Mouse (Mus musculus) embryonic facial prominence, embryonic 15.5 days (tissue): ENCODE results near the gene Gm17606. TPM values are rescaled to one million over a fixed set of nuclear protein-coding genes. Genes with fewer than 3 reads are reported as not detected.
A peak's percentile ranks its signal among the peaks of the same experiment; 100 is the strongest.
"Not testable (repeated sequence)": the region's sequence is repeated elsewhere in the genome, so short reads cannot be mapped to it uniquely, and the experiment has no call there.

Experiments used
- ATAC-seq: fragments of 200-750 bp; cut with Nextera tagmentation; 2 replicates; pipeline ENCODE4 v1.8.0; 2017; ENCODE audit warnings: low read depth, moderate TSS enrichment; ENCODE audit not compliant: insufficient number of reproducible peaks, low FRiP score, low TSS enrichment
- H3K27ac ChIP-seq: fragments of 300-500 bp; sonication (generic); replicated peaks from 2 replicates; pipeline ENCODE4 v1.5.1; 2015; ENCODE audit warnings: mild to moderate bottlenecking, inconsistent platforms
- H3K27me3 ChIP-seq: fragments of 300-500 bp; sonication (generic); 2 replicates; pipeline ENCODE4 v1.6.1; 2015; ENCODE audit warnings: inconsistent platforms
- H3K36me3 ChIP-seq: fragments of 300-500 bp; sonication (generic); 2 replicates; pipeline ENCODE4 v1.6.1; 2015; ENCODE audit warnings: mild to moderate bottlenecking, inconsistent platforms
- H3K4me1 ChIP-seq: fragments of 300-500 bp; sonication (generic); 2 replicates; pipeline ENCODE4 v1.6.1; 2015; ENCODE audit warnings: inconsistent platforms
- H3K4me2 ChIP-seq: fragments of 300-500 bp; sonication (generic); replicated peaks from 2 replicates; pipeline ENCODE4 v1.6.1; 2015; ENCODE audit warnings: mild to moderate bottlenecking, inconsistent platforms
- H3K4me3 ChIP-seq: fragments of 300-500 bp; sonication (generic); replicated peaks from 2 replicates; pipeline ENCODE4 v1.5.1; 2015; ENCODE audit warnings: mild to moderate bottlenecking, inconsistent platforms
- H3K9ac ChIP-seq: fragments of 300-500 bp; sonication (generic); 2 replicates; pipeline ENCODE4 v1.6.1; 2015; ENCODE audit warnings: inconsistent platforms
- H3K9me3 ChIP-seq: fragments of 300-500 bp; sonication (generic); replicated peaks from 2 replicates; pipeline ENCODE4 v1.6.1; 2016; ENCODE audit warnings: inconsistent platforms
- WGBS: fragments of 180-500 bp; shearing (Covaris S2); methylation state at CpG from one replicate; pipeline ENCODE4 v1.1.7; 2015; 5-methylcytosine and 5-hydroxymethylcytosine counted together
- polyA plus RNA-seq: library from polyadenylated mRNA; unstranded; fragments of >200 nt; fragmentation: Nextera tagmentation; extraction: Ambion mirVana; gene quantifications from 2 replicates; pipeline ENCODE4 v1.2.1, GENCODE M21; 2015

Gm17606 gene
- polyA plus RNA-seq, 1 experiment from 2014 or later = not detected

DNA sequence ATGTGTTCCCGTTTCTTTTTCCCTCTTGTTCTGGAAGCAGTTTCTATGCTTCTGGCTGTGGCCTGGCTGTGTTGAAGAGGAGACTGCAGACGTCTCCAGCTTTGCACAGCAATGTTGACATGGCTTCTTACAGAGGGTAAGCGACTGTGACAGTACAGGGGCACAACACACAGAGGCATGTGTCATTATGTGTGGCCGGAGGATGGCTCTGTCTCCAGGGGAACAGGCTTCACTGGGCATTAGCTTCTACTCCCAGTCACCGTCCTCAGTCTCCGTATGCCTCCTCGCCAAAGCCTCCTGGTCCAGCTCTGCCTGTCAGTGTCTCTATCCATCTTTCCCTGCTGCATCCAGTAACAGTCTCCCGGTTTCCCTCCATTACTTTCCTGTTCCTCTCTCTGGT lies 33.5 kb upstream of the Gm17606 start:
- H3K36me3 ChIP-seq = peaks cover 16% of the 10 kb centered on the region; the same call in 1 of the 2 replicates
- no peak overlapping the region for H3K9ac ChIP-seq
- no peak overlapping the region for H3K4me2 ChIP-seq
- H3K9me3 ChIP-seq = no peaks in the 10 kb centered on the region
- no peak overlapping the region for H3K4me3 ChIP-seq
- H3K4me1 ChIP-seq = peaks cover 21% of the 10 kb centered on the region
- H3K27me3 ChIP-seq = no peaks in the 10 kb centered on the region
- no peak for ATAC-seq
- no peak overlapping the region for H3K27ac ChIP-seq
- WGBS = 53% methylated on average over 8 of the region's 8 CpGs

- WGBS = 41% methylated on average over 4 of the region's 4 CpGs
- H3K36me3 ChIP-seq = peaks cover 28% of the 10 kb centered on the region
- H3K4me2 ChIP-seq = no peak overlapping the region
- no peak overlapping the region for H3K9ac ChIP-seq
- no peak for ATAC-seq
- H3K27ac ChIP-seq = no peak overlapping the region
- no peaks in the 10 kb centered on the region for H3K27me3 ChIP-seq
- no peaks in the 10 kb centered on the region for H3K9me3 ChIP-seq
- peaks cover 7% of the 10 kb centered on the region for H3K4me1 ChIP-seq
- H3K4me3 ChIP-seq = no peak overlapping the region
Observed at GRCm38 (mm10) chr14:54609245-54609644, 31.5 kb upstream of the Gm17606 start.

- H3K4me3 ChIP-seq = no peak overlapping the region
- no peak overlapping the region for H3K4me2 ChIP-seq
- WGBS = 76% methylated on average over 4 of the region's 4 CpGs
- no peak for ATAC-seq
- peaks cover 35% of the 10 kb centered on the region for H3K36me3 ChIP-seq
- no peaks in the 10 kb centered on the region for H3K27me3 ChIP-seq
- H3K9me3 ChIP-seq = no peaks in the 10 kb centered on the region
- peaks cover under 1% of the 10 kb centered on the region; the same call in 1 of the 2 replicates for H3K4me1 ChIP-seq
- H3K9ac ChIP-seq = no peak overlapping the region
- H3K27ac ChIP-seq = no peak overlapping the region
Observed at GRCm38 (mm10) chr14:54609962-54610361, 30.8 kb upstream of the Gm17606 start.

GRCm38 (mm10) chr14:54610648-54611047 lies 30.1 kb upstream of the Gm17606 start:
- Histone ChIP-seq H3K4me2 (no peak overlapping the region), H3K27ac (no peak overlapping the region), H3K9ac (no peak overlapping the region), H3K36me3 (peaks cover 37% of the 10 kb centered on the region), H3K4me3 (no peak overlapping the region), H3K27me3 (no peaks in the 10 kb centered on the region), H3K4me1 (no peaks in the 10 kb centered on the region), H3K9me3 (no peaks in the 10 kb centered on the region)
- WGBS = 76% methylated on average over 6 of the region's 6 CpGs
- ATAC-seq = no peak

DNA sequence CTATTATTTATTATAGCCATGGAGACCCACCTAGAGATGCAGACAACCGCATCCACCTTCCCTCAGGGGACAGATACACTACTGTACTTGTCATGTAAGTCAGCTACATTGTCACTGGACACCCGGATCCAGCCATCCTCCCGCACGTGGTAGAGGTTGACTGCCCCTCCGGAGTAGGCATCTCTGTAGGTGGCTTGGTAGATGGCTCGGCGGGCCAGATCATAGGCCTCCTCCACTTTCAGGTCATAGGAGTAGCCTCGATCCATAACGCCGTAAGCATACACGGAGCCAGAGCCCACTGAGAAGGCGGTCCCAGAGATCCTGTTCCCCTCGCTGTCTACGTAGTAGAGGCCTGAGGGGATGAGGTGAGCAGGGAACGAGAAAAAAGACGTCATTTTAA lies 26.6 kb upstream of the Gm17606 start:
- peaks cover 11% of the 10 kb centered on the region for H3K4me1 ChIP-seq
- not testable (repeated sequence) for H3K9ac ChIP-seq, ATAC-seq, H3K27me3 ChIP-seq, H3K4me3 ChIP-seq, H3K4me2 ChIP-seq, H3K27ac ChIP-seq, H3K9me3 ChIP-seq
- 85% methylated on average over 16 of the region's 16 CpGs for WGBS
- peaks cover 44% of the 10 kb centered on the region for H3K36me3 ChIP-seq

- Histone ChIP-seq H3K9me3 (no peaks in the 10 kb centered on the region), H3K36me3 (peaks cover 35% of the 10 kb centered on the region), H3K4me2 (no peak overlapping the region), H3K4me1 (peaks cover 11% of the 10 kb centered on the region), H3K9ac (no peak overlapping the region), H3K4me3 (0 out of 2 replicates have a peak overlapping the region, but pooled peaks have one; percentile 81), H3K27ac (no peak overlapping the region), H3K27me3 (no peaks in the 10 kb centered on the region)
- 91% methylated on average over 16 of the region's 16 CpGs for WGBS
- ATAC-seq = no peak
Observed at GRCm38 (mm10) chr14:54616226-54616825, 24.4 kb upstream of the Gm17606 start.

DNA sequence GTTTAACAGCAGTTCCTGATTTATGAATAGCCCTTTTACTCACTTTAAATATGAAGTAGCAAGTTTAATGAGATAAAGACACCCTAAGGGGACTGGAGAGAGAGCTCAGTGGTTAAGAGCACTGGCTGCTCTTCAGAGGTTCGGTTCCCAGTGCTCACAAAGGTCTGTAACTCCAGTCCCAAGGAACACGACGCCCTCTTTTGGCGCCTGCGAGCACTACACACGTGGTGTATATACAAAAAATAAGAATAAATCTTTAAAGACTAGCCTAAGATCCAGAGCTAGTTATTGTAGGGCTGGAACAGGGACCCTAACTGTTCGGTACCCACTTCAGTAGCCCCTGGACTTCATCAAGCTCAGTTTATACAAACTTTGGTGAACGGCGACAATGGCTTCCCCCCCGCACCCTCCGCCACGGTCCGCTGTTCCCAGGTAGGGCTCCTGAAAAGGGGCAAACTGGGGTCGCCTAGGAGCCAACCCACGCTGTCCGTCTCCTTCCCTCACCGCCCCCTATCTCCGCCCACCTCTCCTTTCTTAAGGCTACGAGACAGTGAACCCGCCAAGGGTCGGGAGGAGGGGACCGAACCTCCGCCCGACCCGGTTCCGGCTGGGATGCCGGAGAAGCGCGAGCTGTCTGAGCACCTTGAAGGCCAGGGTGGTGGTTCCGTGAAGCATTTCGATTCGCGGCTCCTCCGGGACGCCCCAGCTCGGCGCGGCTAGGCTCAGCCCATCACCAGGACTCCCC lies 23.4 kb upstream of the Gm17606 start:
- Histone ChIP-seq H3K4me1 (peaks cover 11% of the 10 kb centered on the region), H3K4me3 (peak overlapping the region; percentile 81), H3K27me3 (no peaks in the 10 kb centered on the region), H3K36me3 (peaks cover 28% of the 10 kb centered on the region), H3K4me2 (peak overlapping the region; percentile 59), H3K9ac (peak overlapping the region; percentile 86), H3K9me3 (no peaks in the 10 kb centered on the region), H3K27ac (peak overlapping the region; percentile 77)
- 1% methylated on average over 38 of the region's 38 CpGs for WGBS
- ATAC-seq = peak; percentile 31

DNA sequence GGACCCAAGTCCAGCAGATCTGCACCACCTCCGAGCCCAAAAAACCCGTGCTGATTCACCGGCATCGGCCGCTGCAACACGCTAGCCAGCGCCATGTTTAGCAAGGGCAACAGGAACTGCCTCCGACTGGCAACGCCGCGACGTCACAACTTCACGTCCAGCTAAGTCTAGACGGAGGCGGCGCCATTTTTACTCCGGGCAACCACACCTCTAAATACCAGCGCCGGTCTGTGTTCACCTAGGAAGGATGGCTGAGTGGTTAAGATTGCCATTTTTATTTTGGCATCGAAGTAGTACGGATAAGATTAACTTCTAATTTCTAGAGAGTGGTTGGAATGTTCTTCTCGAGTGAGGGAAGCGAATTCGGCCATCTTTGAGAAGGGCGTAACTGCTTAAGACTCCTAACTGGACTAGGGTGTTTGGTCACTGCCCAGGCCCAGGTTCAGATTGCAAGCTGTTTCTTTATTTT lies 22.8 kb upstream of the Gm17606 start, which contains the start of gene Psmb5:
Gene Psmb5, minus strand, starts transcription at position 126 of the 469 bp plus-strand sequence.
- Histone ChIP-seq H3K4me1 (peaks cover 11% of the 10 kb centered on the region), H3K4me2 (peak within 1 kb of the TSS; percentile 59), H3K36me3 (peaks cover 23% of the 10 kb centered on the region), H3K4me3 (peak within 1 kb of the TSS; percentile 81), H3K27ac (peak within 1 kb of the TSS; percentile 77), H3K27me3 (no peaks in the 10 kb centered on the region), H3K9ac (peak within 1 kb of the TSS; percentile 86), H3K9me3 (no peaks in the 10 kb centered on the region)
- under 1% methylated on average over 25 of the region's 25 CpGs for WGBS
- ATAC-seq = peak; percentile 88

- H3K4me2 ChIP-seq = no peak within 1 kb of the TSS
- no peak for ATAC-seq
- H3K27me3 ChIP-seq = no peaks in the 10 kb centered on the region
- H3K9ac ChIP-seq = no peak within 1 kb of the TSS
- peaks cover 5% of the 10 kb centered on the region; the same call in 1 of the 2 replicates for H3K36me3 ChIP-seq
- no peak within 1 kb of the TSS for H3K27ac ChIP-seq
- H3K4me3 ChIP-seq = no peak within 1 kb of the TSS
- 81% methylated on average over 1 of the region's 1 CpGs for whole genome bisulfite sequencing
- peaks cover 11% of the 10 kb centered on the region for H3K4me1 ChIP-seq
- H3K9me3 ChIP-seq = no peaks in the 10 kb centered on the region
Observed at GRCm38 (mm10) chr14:54621133-54621532, 19.6 kb upstream of the Gm17606 start, which contains the start of gene Psmb11. Gene Psmb11 (plus strand): TSS chr14:54621433.

- H3K4me2 ChIP-seq = no peak overlapping the region
- H3K36me3 ChIP-seq = no peaks in the 10 kb centered on the region
- no peaks in the 10 kb centered on the region for H3K4me1 ChIP-seq
- no peak for ATAC-seq
- H3K27me3 ChIP-seq = no peaks in the 10 kb centered on the region
- no peaks in the 10 kb centered on the region for H3K9me3 ChIP-seq
- no peak overlapping the region for H3K9ac ChIP-seq
- no peak overlapping the region for H3K4me3 ChIP-seq
- no peak overlapping the region for H3K27ac ChIP-seq
- WGBS = 78% methylated on average over 6 of the region's 6 CpGs
Observed at GRCm38 (mm10) chr14:54623334-54623733, 17.4 kb upstream of the Gm17606 start.

- no peaks in the 10 kb centered on the region for H3K9me3 ChIP-seq
- no peaks in the 10 kb centered on the region for H3K4me1 ChIP-seq
- H3K4me2 ChIP-seq = no peak overlapping the region
- no peak for ATAC-seq
- no peaks in the 10 kb centered on the region for H3K36me3 ChIP-seq
- no peaks in the 10 kb centered on the region for H3K27me3 ChIP-seq
- H3K27ac ChIP-seq = no peak overlapping the region
- H3K9ac ChIP-seq = no peak overlapping the region
- no peak overlapping the region for H3K4me3 ChIP-seq
- 48% methylated on average over 10 of the region's 10 CpGs for WGBS
Observed at GRCm38 (mm10) chr14:54624976-54625375, 15.8 kb upstream of the Gm17606 start.
